Mouse (Mus musculus) MEL (cell line): ENCODE results near the gene Lrrfip2. TPM values are rescaled to one million over a fixed set of nuclear protein-coding genes. Genes with fewer than 3 reads are reported as not detected.

Source experiments
- DNase-seq: peaks from one replicate; pipeline ENCODE4 v3.0.0; 2011; ENCODE audit warnings: low read depth, low spot score
- H3K27ac ChIP-seq: 2 replicates; pipeline ENCODE4 v1.5.1; 2012; ENCODE audit warnings: low read depth, mild to moderate bottlenecking, control low read depth, low read length, moderate library complexity; ENCODE audit not compliant: control insufficient read depth
- H3K27me3 ChIP-seq, 2 experiments: fragments of 150-350 bp in 1 of 2; sonication (generic) in 1 of 2; 2 replicates each; pipeline ENCODE4 v1.6.1; 2012; ENCODE audit warnings: low read length in 2 of 2, mild to moderate bottlenecking in 2 of 2, improper control_type of control experiment in 1 of 2, moderate library complexity in 1 of 2; ENCODE audit not compliant: insufficient read depth in 2 of 2, control insufficient read depth in 1 of 2
- H3K36me3 ChIP-seq, 2 experiments: 2 replicates each; pipeline ENCODE4 v1.6.1; 2012 to 2014; ENCODE audit warnings: low read length in 2 of 2, improper control_type of control experiment in 1 of 2, inconsistent platforms in 1 of 2, mild to moderate bottlenecking in 1 of 2; ENCODE audit not compliant: insufficient read depth in 2 of 2, control insufficient read depth in 1 of 2
- H3K4me1 ChIP-seq, 2 experiments: fragments of 150-350 bp in 1 of 2; sonication (generic) in 1 of 2; 2 replicates each; pipeline ENCODE4 v1.6.1; 2012; ENCODE audit warnings: low read length in 2 of 2, improper control_type of control experiment in 1 of 2, mild to moderate bottlenecking in 1 of 2; ENCODE audit not compliant: insufficient read depth in 2 of 2, control insufficient read depth in 1 of 2
- H3K4me3 ChIP-seq, 2 experiments: fragments of 150-350 bp in 1 of 2; sonication (generic) in 1 of 2; 2 replicates each; pipeline ENCODE4 v1.5.1; 2012; ENCODE audit warnings: low read depth in 2 of 2, low read length in 2 of 2, mild to moderate bottlenecking in 2 of 2, moderate library complexity in 2 of 2, control low read depth in 1 of 2, improper control_type of control experiment in 1 of 2; ENCODE audit not compliant: control insufficient read depth in 1 of 2, insufficient read depth in 1 of 2
- H3K79me2 ChIP-seq: 2 replicates; pipeline ENCODE4 v1.6.1; 2012; ENCODE audit warnings: mild to moderate bottlenecking, low read length, moderate library complexity; ENCODE audit not compliant: control insufficient read depth, poor library complexity, insufficient read depth
- H3K9ac ChIP-seq: 2 replicates; pipeline ENCODE4 v1.6.1; 2012; ENCODE audit warnings: low read depth, mild to moderate bottlenecking, control low read depth, low read length, moderate library complexity; ENCODE audit not compliant: control insufficient read depth, poor library complexity, severe bottlenecking
- H3K9me3 ChIP-seq: fragments of 150-350 bp; sonication (generic); replicated peaks from 2 replicates; pipeline ENCODE4 v1.6.1; 2012; ENCODE audit warnings: mild to moderate bottlenecking, low read length, improper control_type of control experiment, moderate library complexity; ENCODE audit not compliant: insufficient read depth
- BHLHE40 ChIP-seq: IDR thresholded peaks from 2 replicates; pipeline ENCODE4 v1.6.1; 2012; ENCODE audit warnings: low read depth, mild to moderate bottlenecking, inconsistent platforms, low read length, improper control_type of control experiment, borderline replicate concordance
- CHD1 ChIP-seq: IDR thresholded peaks from 2 replicates; pipeline ENCODE4 v1.6.1; 2012; ENCODE audit warnings: low read depth, mild to moderate bottlenecking, inconsistent platforms, low read length, improper control_type of control experiment
- CHD2 ChIP-seq: IDR thresholded peaks from 2 replicates; pipeline ENCODE4 v1.6.1; 2011; ENCODE audit warnings: low read length, improper control_type of control experiment
- CTCF ChIP-seq, 3 experiments: IDR thresholded peaks in 2 of 3; conservative IDR thresholded peaks in 1 of 3; 2 replicates each; pipeline ENCODE4 v1.5.1; 2011 to 2012; ENCODE audit warnings: low read length in 3 of 3, low read depth in 2 of 3, mild to moderate bottlenecking in 2 of 3, improper control_type of control experiment in 1 of 3, inconsistent platforms in 1 of 3, mixed read lengths in 1 of 3, moderate library complexity in 1 of 3; ENCODE audit not compliant: control insufficient read depth in 1 of 3, insufficient read depth in 1 of 3, poor library complexity in 1 of 3, severe bottlenecking in 1 of 3
- E2F4 ChIP-seq: IDR thresholded peaks from 2 replicates; pipeline ENCODE4 v1.6.1; 2011; ENCODE audit warnings: low read depth, low read length, improper control_type of control experiment, borderline replicate concordance
- ELF1 ChIP-seq: IDR thresholded peaks from 2 replicates; pipeline ENCODE4 v1.6.1; 2014; ENCODE audit warnings: low read depth, mild to moderate bottlenecking, inconsistent platforms, low read length, improper control_type of control experiment, moderate library complexity
- ETS1 ChIP-seq: IDR thresholded peaks from 2 replicates; pipeline ENCODE4 v1.6.1; 2012; ENCODE audit warnings: low read depth, mild to moderate bottlenecking, inconsistent platforms, low read length, improper control_type of control experiment, moderate library complexity
- GABPA ChIP-seq: IDR thresholded peaks from 2 replicates; pipeline ENCODE4 v1.6.1; 2012; ENCODE audit warnings: low read depth, mild to moderate bottlenecking, inconsistent platforms, low read length, improper control_type of control experiment, moderate library complexity
- GATA1 ChIP-seq: IDR thresholded peaks from 2 replicates; pipeline ENCODE4 v1.6.1; 2011; ENCODE audit warnings: low read depth, low read length, improper control_type of control experiment
- HCFC1 ChIP-seq: IDR thresholded peaks from 2 replicates; pipeline ENCODE4 v1.6.1; 2012; ENCODE audit warnings: low read depth, mild to moderate bottlenecking, inconsistent platforms, low read length, improper control_type of control experiment, moderate library complexity
- JUND ChIP-seq: IDR thresholded peaks from 2 replicates; pipeline ENCODE4 v1.6.1; 2011; ENCODE audit warnings: low read depth, mild to moderate bottlenecking, improper control_type of control experiment, low read length
- KAT2A ChIP-seq: conservative IDR thresholded peaks from 2 replicates; pipeline ENCODE4 v1.6.1; 2012; ENCODE audit warnings: low read depth, low read length, improper control_type of control experiment, inconsistent platforms
- MAZ ChIP-seq: IDR thresholded peaks from 2 replicates; pipeline ENCODE4 v1.6.1; 2012; ENCODE audit warnings: low read depth, mild to moderate bottlenecking, inconsistent platforms, low read length, improper control_type of control experiment
- MEF2A ChIP-seq: IDR thresholded peaks from 2 replicates; pipeline ENCODE4 v1.6.1; 2014; ENCODE audit warnings: low read depth, mild to moderate bottlenecking, inconsistent platforms, low read length, improper control_type of control experiment; ENCODE audit not compliant: poor library complexity, insufficient replicate concordance, severe bottlenecking; ENCODE audit errors: extremely low read depth
- MXI1 ChIP-seq: IDR thresholded peaks from 2 replicates; pipeline ENCODE4 v1.6.1; 2011; ENCODE audit warnings: mild to moderate bottlenecking, low read depth, low read length, improper control_type of control experiment
- MYB ChIP-seq: IDR thresholded peaks from 2 replicates; pipeline ENCODE4 v1.6.1; 2011; ENCODE audit warnings: mild to moderate bottlenecking, low read depth, low read length, improper control_type of control experiment
- MYC ChIP-seq: IDR thresholded peaks from 2 replicates; pipeline ENCODE4 v1.6.1; 2011; ENCODE audit warnings: low read depth, mild to moderate bottlenecking, low read length, improper control_type of control experiment, moderate library complexity
- NELFE ChIP-seq: IDR thresholded peaks from 2 replicates; pipeline ENCODE4 v1.6.1; 2011; ENCODE audit warnings: low read depth, low read length, improper control_type of control experiment
- NRF1 ChIP-seq: IDR thresholded peaks from 2 replicates; pipeline ENCODE4 v1.6.1; 2014; ENCODE audit warnings: low read depth, mild to moderate bottlenecking, inconsistent platforms, low read length, improper control_type of control experiment, moderate library complexity; ENCODE audit not compliant: poor library complexity, insufficient read depth, severe bottlenecking
- POLR2A ChIP-seq, 2 experiments: IDR thresholded peaks; 2 replicates each; pipeline ENCODE4 v1.6.1; 2011 to 2012; ENCODE audit warnings: low read length in 2 of 2, mild to moderate bottlenecking in 2 of 2, control low read depth in 1 of 2, improper control_type of control experiment in 1 of 2, low read depth in 1 of 2, moderate library complexity in 1 of 2; ENCODE audit not compliant: control insufficient read depth in 1 of 2, insufficient read depth in 1 of 2, poor library complexity in 1 of 2
- POLR2AphosphoS2 ChIP-seq: IDR thresholded peaks from 2 replicates; pipeline ENCODE4 v1.6.1; 2011; ENCODE audit warnings: low read length, improper control_type of control experiment
- POLR2AphosphoS5 ChIP-seq: IDR thresholded peaks from 2 replicates; pipeline ENCODE4 v1.6.1; 2012; ENCODE audit warnings: low read depth, borderline replicate concordance, mild to moderate bottlenecking, inconsistent platforms, low read length, moderate library complexity, mixed read lengths
- RAD21 ChIP-seq: IDR thresholded peaks from 2 replicates; pipeline ENCODE4 v1.6.1; 2011; ENCODE audit warnings: mild to moderate bottlenecking, low read depth, low read length, improper control_type of control experiment
- RCOR1 ChIP-seq: IDR thresholded peaks from 2 replicates; pipeline ENCODE4 v1.6.1; 2012; ENCODE audit warnings: low read depth, mild to moderate bottlenecking, inconsistent platforms, low read length, improper control_type of control experiment
- SIN3A ChIP-seq: IDR thresholded peaks from 2 replicates; pipeline ENCODE4 v1.6.1; 2012; ENCODE audit warnings: low read length, improper control_type of control experiment, inconsistent platforms
- TAL1 ChIP-seq: IDR thresholded peaks from 2 replicates; pipeline ENCODE4 v1.6.1; 2012; ENCODE audit warnings: mild to moderate bottlenecking, inconsistent platforms, low read length, moderate library complexity, mixed read lengths
- TBP ChIP-seq: IDR thresholded peaks from 2 replicates; pipeline ENCODE4 v1.8.0; 2011; ENCODE audit warnings: low read depth, low read length, improper control_type of control experiment
- TCF12 ChIP-seq: IDR thresholded peaks from 2 replicates; pipeline ENCODE4 v1.6.1; 2014; ENCODE audit warnings: low read depth, mild to moderate bottlenecking, inconsistent platforms, low read length, improper control_type of control experiment, moderate library complexity
- UBTF ChIP-seq: IDR thresholded peaks from 2 replicates; pipeline ENCODE4 v1.6.1; 2012; ENCODE audit warnings: low read depth, mild to moderate bottlenecking, inconsistent platforms, low read length, improper control_type of control experiment, moderate library complexity, borderline replicate concordance; ENCODE audit not compliant: insufficient read depth
- USF1 ChIP-seq: IDR thresholded peaks from 2 replicates; pipeline ENCODE4 v1.6.1; 2014; ENCODE audit warnings: low read depth, mild to moderate bottlenecking, inconsistent platforms, low read length, improper control_type of control experiment, moderate library complexity
- USF2 ChIP-seq, 2 experiments: IDR thresholded peaks; 2 replicates each; pipeline ENCODE4 v1.6.1; 2011 to 2012; ENCODE audit warnings: improper control_type of control experiment in 2 of 2, low read length in 2 of 2, borderline replicate concordance in 1 of 2, inconsistent platforms in 1 of 2, low read depth in 1 of 2, mild to moderate bottlenecking in 1 of 2; ENCODE audit not compliant: insufficient read depth in 1 of 2
- ZC3H11A ChIP-seq: IDR thresholded peaks from 2 replicates; pipeline ENCODE4 v1.6.1; 2012; ENCODE audit warnings: low read depth, mild to moderate bottlenecking, inconsistent platforms, low read length, improper control_type of control experiment
- ZKSCAN1 ChIP-seq: IDR thresholded peaks from 2 replicates; pipeline ENCODE4 v1.6.1; 2012; ENCODE audit warnings: low read depth, mild to moderate bottlenecking, inconsistent platforms, low read length, improper control_type of control experiment, moderate library complexity
- ZMIZ1 ChIP-seq: IDR thresholded peaks from 2 replicates; pipeline ENCODE4 v1.6.1; 2012; ENCODE audit warnings: low read depth, mild to moderate bottlenecking, inconsistent platforms, low read length, improper control_type of control experiment, moderate library complexity
- ZNF384 ChIP-seq: IDR thresholded peaks from 2 replicates; pipeline ENCODE4 v1.6.1; 2012; ENCODE audit warnings: low read depth, mild to moderate bottlenecking, inconsistent platforms, low read length, improper control_type of control experiment
- polyA plus RNA-seq, 2 experiments: library from polyadenylated mRNA; stranded (reverse) in 1 of 2; unstranded in 1 of 2; fragments of >175 nt in 1 of 2; fragments of >200 nt in 1 of 2; gene quantifications; 2 replicates each; pipeline versions ENCODE4 v1.2.1 to v1.2.4; 2012; ENCODE audit warnings: low replicate concordance in 2 of 2, low read depth in 1 of 2; ENCODE audit not compliant: insufficient read length in 2 of 2, insufficient read depth in 1 of 2, missing spikeins in 1 of 2
- total RNA-seq: library from RNA; depleted of rRNA; stranded (reverse); fragments of 300-350 nt; gene quantifications from 2 replicates; pipeline ENCODE4 v1.2.3, GENCODE M21; 2012

The Lrrfip2 gene
- total and polyA plus RNA-seq, 3 experiments: 26.0 to 42.7 TPM; not detected in 1

DNA sequence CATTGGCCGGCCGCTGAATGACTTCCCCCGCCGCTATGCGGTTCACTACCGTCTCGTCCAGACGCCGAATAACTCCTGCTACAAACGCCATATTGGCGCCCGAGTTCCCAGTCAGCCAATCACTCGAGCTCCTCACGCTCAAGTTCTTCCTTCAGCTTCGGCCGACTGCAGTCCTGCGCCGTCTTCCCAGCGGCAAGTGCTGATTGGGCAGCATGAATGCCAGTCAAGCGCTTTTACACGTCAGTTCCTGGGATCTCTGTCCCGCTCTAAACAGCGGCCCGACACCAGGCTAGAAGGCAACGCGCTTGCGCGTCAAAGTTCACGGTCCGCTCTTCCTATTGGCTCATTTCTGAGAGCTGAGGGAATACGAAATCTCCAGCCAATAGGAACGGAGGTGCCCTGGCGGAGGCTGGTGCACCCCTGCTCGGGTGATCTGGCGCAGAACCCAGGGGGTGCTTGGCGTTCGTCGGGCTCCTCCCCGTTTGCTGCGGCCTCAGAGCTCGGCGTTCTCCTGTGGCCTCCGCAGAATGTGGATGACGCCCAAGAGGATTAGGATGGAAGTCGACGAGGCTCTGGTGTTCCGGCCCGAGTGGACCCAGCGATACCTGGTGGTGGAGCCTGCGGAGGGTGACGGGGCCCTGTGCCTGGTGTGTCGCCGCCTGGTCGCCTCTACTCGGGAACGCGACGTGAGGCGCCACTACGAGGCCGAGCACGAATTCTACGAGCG is 154.2 kb downstream of the Lrrfip2 start, which contains the start of the genes Mlh1 and Epm2aip1:
Gene Mlh1 (minus strand): TSS at position 358 of the 727 bp plus-strand sequence.
Gene Epm2aip1 (plus strand): TSS at position 496 of the 727 bp plus-strand sequence.
- Histone ChIP-seq H3K27ac (peak within 1 kb of the TSS; percentile 82), H3K79me2 (peaks cover 46% of the 10 kb centered on the region), H3K27me3 (no peaks in the 10 kb centered on the region), H3K9me3 (no peaks in the 10 kb centered on the region), H3K36me3 (peaks cover 0 to 44% of the 10 kb centered on the region in 2 experiments; a peak in 3 of 4 replicates), H3K4me1 (peaks cover 10 to 11% of the 10 kb centered on the region in 2 experiments), H3K9ac (peak within 1 kb of the TSS; percentile 90), H3K4me3 (peak within 1 kb of the TSS; percentile 88 to 94)
- peak; percentile 100 for DNase-seq
- TF ChIP-seq NELFE (peak; percentile 93), SIN3A (peak; percentile 72), GATA1 (no peak), BHLHE40 (0 out of 2 replicates have a peak, but pooled peaks have one; percentile 42), RAD21 (no peak), E2F4 (no peak; the same call in 1 of the 2 replicates), POLR2AphosphoS5 (no peak), ELF1 (no peak; the same call in 1 of the 2 replicates), ZC3H11A (no peak), RCOR1 (no peak), JUND (no peak), MAZ (no peak), POLR2AphosphoS2 (peak; percentile 83; the same call in 1 of the 2 replicates), USF2 (IDR thresholded peaks at IDR 0.05; ENCODE audit: borderline replicate concordance in 1 of 2, insufficient read depth in 1 of 2, low read depth in 1 of 2, low read length in 2 of 2) (no peak), CTCF (IDR thresholded peaks at IDR 0.05 in 2 of 3, conservative IDR thresholded peaks at IDR 0.05 in 1 of 3; ENCODE audit: control insufficient read depth in 1 of 3, insufficient read depth in 1 of 3, low read depth in 2 of 3, low read length in 3 of 3, poor library complexity in 1 of 3, severe bottlenecking in 1 of 3) (no peak), USF1 (no peak), MYB (no peak), CHD1 (0 out of 2 replicates have a peak, but pooled peaks have one; percentile 85), TCF12 (peak; percentile 4; the same call in 1 of the 2 replicates), NRF1 (peak; percentile 91), MYC (no peak), KAT2A (peak; percentile 64; the same call in 1 of the 2 replicates), ZMIZ1 (peak; percentile 89; the same call in 1 of the 2 replicates), TAL1 (no peak), ZKSCAN1 (no peak), ETS1 (peak; percentile 34; the same call in 1 of the 2 replicates), GABPA (no peak), UBTF (peak; percentile 86; the same call in 1 of the 2 replicates), MEF2A (no peak), POLR2A (IDR thresholded peaks at IDR 0.05; ENCODE audit: control insufficient read depth in 1 of 2, insufficient read depth in 1 of 2, low read depth in 1 of 2, low read length in 2 of 2, poor library complexity in 1 of 2) (peak; percentile 71 to 91), TBP (peak; percentile 90), CHD2 (peak; percentile 61), MXI1 (peak; percentile 87), HCFC1 (peak; percentile 86), ZNF384 (no peak)
